Mouse (Mus musculus): ENCODE results near the gene Slc10a7. TPM values are rescaled to one million over a fixed set of nuclear protein-coding genes. Genes with fewer than 3 reads are reported as not detected.
A peak's percentile ranks its signal among the peaks of the same experiment; 100 is the strongest.

Gene Slc10a7
- total RNA-seq, 1 experiment from 2014 or later: 22.0 TPM

- no peak for ATAC-seq (ENCODE audit: extremely low read depth, insufficient number of reproducible peaks, low FRiP score, poor library complexity, severe bottlenecking)
These were observed 93.9 kb downstream of the Slc10a7 start for GRCm38 (mm10) chr8:78603084-78603483.

GRCm38 (mm10) chr8:78604426-78604825, 95.3 kb downstream of the Slc10a7 start:
- no peak for ATAC-seq (ENCODE audit: extremely low read depth, insufficient number of reproducible peaks, low FRiP score, poor library complexity, severe bottlenecking)

- no peak for ATAC-seq (ENCODE audit: extremely low read depth, insufficient number of reproducible peaks, low FRiP score, poor library complexity, severe bottlenecking)
These were observed 100.2 kb downstream of the Slc10a7 start for GRCm38 (mm10) chr8:78609301-78609700.

- no peak for ATAC-seq (ENCODE audit: extremely low read depth, insufficient number of reproducible peaks, low FRiP score, poor library complexity, severe bottlenecking)
These were observed 101.9 kb downstream of the Slc10a7 start for GRCm38 (mm10) chr8:78611019-78611418.

- ATAC-seq (ENCODE audit: extremely low read depth, insufficient number of reproducible peaks, low FRiP score, poor library complexity, severe bottlenecking): peak; percentile 39
These were observed 113.2 kb downstream of the Slc10a7 start for GRCm38 (mm10) chr8:78622362-78622761.

- ATAC-seq (ENCODE audit: extremely low read depth, insufficient number of reproducible peaks, low FRiP score, poor library complexity, severe bottlenecking): peak; percentile 96
These were observed 114.8 kb downstream of the Slc10a7 start for GRCm38 (mm10) chr8:78623972-78624371.

- ATAC-seq (ENCODE audit: extremely low read depth, insufficient number of reproducible peaks, low FRiP score, poor library complexity, severe bottlenecking): no peak
These were observed 115.7 kb downstream of the Slc10a7 start for GRCm38 (mm10) chr8:78624738-78625442.

- ATAC-seq (ENCODE audit: extremely low read depth, insufficient number of reproducible peaks, low FRiP score, poor library complexity, severe bottlenecking): peak; percentile 17; the same call in 1 of the 2 replicates
These were observed 117.5 kb downstream of the Slc10a7 start for GRCm38 (mm10) chr8:78626632-78627031.

- no peak for ATAC-seq (ENCODE audit: extremely low read depth, insufficient number of reproducible peaks, low FRiP score, poor library complexity, severe bottlenecking)
These were observed 118.6 kb downstream of the Slc10a7 start for GRCm38 (mm10) chr8:78627793-78628192.

- peak; percentile 34; the same call in 1 of the 2 replicates for ATAC-seq (ENCODE audit: extremely low read depth, insufficient number of reproducible peaks, low FRiP score, poor library complexity, severe bottlenecking)
These were observed 121.4 kb downstream of the Slc10a7 start for GRCm38 (mm10) chr8:78630414-78631164.

- ATAC-seq (ENCODE audit: extremely low read depth, insufficient number of reproducible peaks, low FRiP score, poor library complexity, severe bottlenecking): peak; percentile 56
These were observed 123.9 kb downstream of the Slc10a7 start for GRCm38 (mm10) chr8:78633012-78633411.

- no peak for ATAC-seq (ENCODE audit: extremely low read depth, insufficient number of reproducible peaks, low FRiP score, poor library complexity, severe bottlenecking)
These were observed 124.9 kb downstream of the Slc10a7 start for GRCm38 (mm10) chr8:78634018-78634417.

- no peak for ATAC-seq (ENCODE audit: extremely low read depth, insufficient number of reproducible peaks, low FRiP score, poor library complexity, severe bottlenecking)
These were observed 125.5 kb downstream of the Slc10a7 start for GRCm38 (mm10) chr8:78634523-78635240.

GRCm38 (mm10) chr8:78635241-78635771, 126.2 kb downstream of the Slc10a7 start:
- ATAC-seq (ENCODE audit: extremely low read depth, insufficient number of reproducible peaks, low FRiP score, poor library complexity, severe bottlenecking): no peak

- ATAC-seq (ENCODE audit: extremely low read depth, insufficient number of reproducible peaks, low FRiP score, poor library complexity, severe bottlenecking): no peak
These were observed 132.8 kb downstream of the Slc10a7 start for GRCm38 (mm10) chr8:78641919-78642318.

GRCm38 (mm10) chr8:78642376-78642775, 133.2 kb downstream of the Slc10a7 start:
- ATAC-seq (ENCODE audit: extremely low read depth, insufficient number of reproducible peaks, low FRiP score, poor library complexity, severe bottlenecking): no peak

- ATAC-seq (ENCODE audit: extremely low read depth, insufficient number of reproducible peaks, low FRiP score, poor library complexity, severe bottlenecking): no peak
These were observed 138.0 kb downstream of the Slc10a7 start for GRCm38 (mm10) chr8:78647000-78647656.

- ATAC-seq (ENCODE audit: extremely low read depth, insufficient number of reproducible peaks, low FRiP score, poor library complexity, severe bottlenecking): no peak
These were observed 138.7 kb downstream of the Slc10a7 start for GRCm38 (mm10) chr8:78647846-78648245.

- ATAC-seq (ENCODE audit: extremely low read depth, insufficient number of reproducible peaks, low FRiP score, poor library complexity, severe bottlenecking): peak; percentile 90
These were observed 139.8 kb downstream of the Slc10a7 start for GRCm38 (mm10) chr8:78648918-78649317.
